Mouse (Mus musculus): ENCODE data around the gene Gpr39. TPM values are rescaled to one million over a fixed set of nuclear protein-coding genes. Genes with fewer than 3 reads are reported as not detected.

Gene Gpr39
- total RNA-seq, 2 experiments from 2014 or later, result 0.44 to 0.53 TPM

DNA sequence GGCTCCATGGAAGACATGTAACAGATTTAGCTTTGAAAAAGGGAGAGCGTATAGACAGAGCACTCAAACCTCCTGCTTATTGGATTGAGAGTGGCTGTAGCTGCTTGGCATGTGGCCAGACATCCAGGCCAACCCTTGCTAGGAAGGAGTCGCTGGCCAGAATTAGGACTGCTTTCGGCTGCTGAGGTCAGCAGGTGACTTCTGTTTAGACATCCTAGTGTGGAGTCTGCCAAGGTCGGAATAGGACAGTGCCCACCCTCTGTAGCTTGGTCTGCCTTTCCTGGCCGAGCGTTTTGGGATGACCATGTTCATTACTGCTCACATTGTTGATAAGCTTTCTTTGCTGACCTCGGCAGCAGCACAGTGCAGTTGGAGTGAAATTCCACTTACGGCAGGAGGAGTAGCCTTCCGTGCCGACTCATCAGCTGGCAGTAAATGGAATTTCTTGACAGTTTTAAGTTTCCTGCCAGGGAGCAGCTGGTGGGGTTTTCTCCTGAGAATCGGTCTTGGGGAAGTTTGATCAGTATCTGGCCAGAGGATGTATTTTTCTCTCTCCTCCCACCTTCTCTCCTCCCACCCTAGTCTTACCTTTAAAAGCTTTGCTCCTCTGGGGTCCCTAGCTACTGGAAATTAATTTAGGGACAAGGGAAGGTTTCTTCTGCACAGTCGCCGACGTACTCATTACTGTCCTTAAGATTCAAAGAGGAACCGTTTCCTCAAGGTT is 83.3 kb downstream of the Gpr39 start:
- DNase-seq (ENCODE audit: low spot score), result peak; percentile 9
- intact Hi-C loops (cut with DNase I), result no loop called here

DNA sequence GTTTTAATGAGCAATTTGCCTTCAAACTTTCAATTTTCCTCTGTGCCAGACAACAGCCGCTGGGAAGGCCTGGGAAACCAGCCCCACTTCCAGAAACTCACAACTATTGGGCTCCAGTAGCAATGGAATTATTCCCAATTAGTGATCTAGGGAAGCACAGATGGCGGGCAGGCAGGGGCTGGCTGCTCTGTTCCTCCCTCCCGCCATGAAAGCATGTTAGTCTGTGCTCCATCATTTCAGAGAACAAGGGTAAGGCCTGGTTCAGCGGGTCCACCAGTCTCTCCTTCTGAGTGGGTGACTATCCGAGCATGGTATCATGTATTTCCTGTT is 83.9 kb downstream of the Gpr39 start:
- DNase-seq (ENCODE audit: low spot score), result no peak
- intact Hi-C loops (cut with DNase I), result no loop called here

DNA sequence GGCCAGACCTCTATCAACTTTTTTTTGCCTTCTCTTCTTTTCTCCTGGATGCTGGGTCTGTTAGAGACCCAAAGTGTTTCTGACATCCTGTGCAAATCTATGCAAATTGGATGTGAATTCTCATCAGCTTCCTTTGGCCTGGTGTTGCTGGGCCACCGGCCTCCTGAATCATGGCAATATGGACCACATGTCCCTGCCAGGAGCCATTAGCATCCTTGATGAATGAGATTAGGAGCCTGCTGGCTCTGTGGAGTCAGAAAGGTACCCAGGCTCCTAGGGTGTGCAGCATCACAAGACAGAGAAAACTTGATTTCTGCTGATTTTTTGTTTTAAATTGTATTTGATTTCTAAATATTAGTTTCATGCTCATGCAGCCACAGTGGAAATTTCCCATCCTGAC is 85.3 kb downstream of the Gpr39 start:
- intact Hi-C loops (cut with DNase I), result no loop called here
- DNase-seq (ENCODE audit: low spot score), result no peak

DNA sequence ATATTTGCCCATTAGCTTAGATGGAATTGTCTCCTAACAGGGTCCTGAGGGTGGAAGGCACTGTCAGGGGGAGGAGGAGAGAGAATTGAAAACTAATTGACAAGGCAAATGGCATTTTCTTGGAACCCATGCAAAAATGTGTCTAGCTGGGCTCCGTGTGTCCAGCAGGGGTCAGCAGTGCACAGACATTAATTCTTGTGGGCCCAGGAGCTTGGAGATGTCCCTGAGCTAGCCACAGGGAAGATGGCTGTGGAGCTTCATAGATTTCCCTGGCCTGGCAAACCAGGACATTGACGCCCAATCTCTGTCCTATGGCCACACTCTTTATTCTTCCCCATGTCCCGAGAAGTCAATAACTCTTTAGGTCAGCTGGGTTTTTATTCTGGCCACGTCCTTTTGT is 113.0 kb downstream of the Gpr39 start:
- intact Hi-C loops (cut with DNase I), result loop anchor here (2.0 to 10.0 kb wide), 5 partner anchors 183 to 1202 kb away; no protein-coding TSS in a partner anchor
- DNase-seq (ENCODE audit: low spot score), result no peak

DNA sequence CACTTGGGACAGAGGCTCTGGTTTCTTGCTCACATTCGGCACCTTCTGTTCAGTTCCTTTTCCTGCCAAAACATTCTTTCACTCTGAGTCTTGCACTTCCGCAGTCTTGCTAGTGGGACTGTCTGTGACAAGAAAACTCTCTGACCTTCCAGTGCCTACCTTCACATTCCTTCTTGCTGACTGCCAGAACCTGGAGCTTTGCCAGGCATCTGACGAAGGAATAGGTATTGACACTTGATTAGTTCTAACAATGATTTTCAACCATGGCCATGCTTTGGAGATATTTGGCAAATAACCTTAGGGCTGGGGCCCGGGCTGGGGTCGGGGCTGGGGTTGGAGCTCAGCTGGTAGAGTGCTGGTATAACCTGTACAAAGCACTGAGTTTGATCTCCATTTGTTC is 123.7 kb downstream of the Gpr39 start:
- intact Hi-C loops (cut with DNase I), result no loop called here
- no peak for DNase-seq (ENCODE audit: low spot score)

DNA sequence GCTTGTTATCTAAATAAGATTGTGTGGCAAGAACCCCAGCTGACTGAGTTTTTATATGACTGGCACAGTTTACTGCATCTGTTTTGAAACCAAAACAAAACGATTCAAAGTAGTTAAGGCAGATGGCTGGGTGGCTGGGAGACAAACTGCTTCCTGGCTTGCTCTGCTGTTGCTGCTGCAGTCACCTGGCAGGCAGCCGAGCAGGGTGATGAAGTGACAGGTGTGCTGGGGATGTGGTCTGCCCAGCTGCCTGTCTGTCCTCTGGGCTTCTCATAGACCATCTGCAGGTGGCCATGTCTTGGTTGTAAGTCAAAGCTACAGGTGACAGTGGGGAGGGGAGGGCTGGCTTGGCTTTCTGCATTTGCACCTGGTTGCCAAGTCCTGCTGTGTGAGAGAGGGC is 131.6 kb downstream of the Gpr39 start:
- no peak for DNase-seq (ENCODE audit: low spot score)
- intact Hi-C loops (cut with DNase I), result no loop called here

DNA sequence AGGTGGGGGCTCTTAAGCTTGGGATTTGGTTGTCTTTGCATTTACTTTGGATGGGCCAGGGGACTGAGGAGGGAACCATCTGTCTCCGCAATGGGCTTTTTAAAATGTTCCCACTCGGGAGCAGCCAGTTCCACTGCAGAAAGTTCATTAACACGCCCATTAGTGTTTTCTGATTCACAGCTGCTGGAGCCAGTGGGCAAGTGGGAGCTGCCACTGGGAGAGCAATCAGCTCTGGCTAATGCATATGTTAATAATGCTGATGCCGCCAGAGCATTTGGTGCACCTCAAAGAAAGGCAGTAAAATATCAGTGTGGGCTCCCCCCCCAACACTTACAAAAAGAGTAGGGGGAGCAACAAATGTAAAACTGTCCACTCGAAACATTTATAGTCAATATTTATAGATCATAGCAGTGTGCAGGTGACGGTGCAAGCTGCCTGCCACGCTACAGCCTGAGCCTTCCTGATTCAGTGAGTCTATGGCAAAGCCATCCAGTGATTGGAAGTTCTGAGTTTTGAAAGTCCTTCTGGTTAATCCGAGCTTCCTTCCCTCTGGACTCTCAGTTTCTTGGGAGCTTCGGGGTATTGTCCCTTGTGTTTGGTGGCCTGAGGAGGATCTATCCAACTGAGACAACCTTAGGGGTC is 136.5 kb downstream of the Gpr39 start:
- intact Hi-C loops (cut with DNase I), result no loop called here
- no peak for DNase-seq (ENCODE audit: low spot score)

DNA sequence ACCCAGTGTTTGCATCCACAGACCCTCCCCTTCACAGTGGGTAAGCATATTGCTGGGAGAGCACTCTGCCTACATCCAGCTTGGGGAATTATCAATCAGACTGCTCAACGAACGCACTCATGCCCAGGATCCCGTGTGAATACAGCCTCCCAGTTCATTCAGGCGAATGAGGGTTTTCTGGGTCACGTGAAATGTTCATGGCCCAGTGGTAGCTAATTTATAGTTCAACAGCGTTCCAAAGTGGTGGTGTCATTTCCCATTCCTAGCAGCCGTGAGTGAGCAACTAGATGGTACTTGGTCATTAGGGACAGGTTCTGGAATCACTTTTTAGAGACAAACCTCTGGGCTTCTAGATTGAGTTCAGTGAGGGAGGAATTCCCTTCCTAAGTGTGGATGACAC is 144.3 kb downstream of the Gpr39 start:
- no peak for DNase-seq (ENCODE audit: low spot score)
- intact Hi-C loops (cut with DNase I), result no loop called here

DNA sequence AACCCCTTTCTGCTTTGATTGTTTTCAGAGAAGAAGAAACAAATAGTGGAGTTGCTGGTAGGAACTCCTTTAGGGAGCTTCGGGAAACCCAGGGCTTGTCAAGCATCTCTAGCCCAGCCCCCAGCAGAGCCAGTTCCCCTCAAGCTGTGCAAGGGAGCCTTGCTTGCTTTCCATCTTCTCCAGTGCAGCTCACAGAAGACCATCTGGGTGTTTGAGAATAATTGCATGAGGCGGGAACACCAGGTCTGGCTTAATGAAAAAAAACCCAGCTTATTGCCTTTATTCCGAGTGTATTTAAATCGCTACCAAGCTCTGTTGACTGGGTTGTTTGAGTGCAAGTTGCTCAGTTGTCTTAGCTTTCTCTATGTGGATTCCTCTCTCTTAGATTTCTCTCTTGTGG is 146.8 kb downstream of the Gpr39 start:
- DNase-seq (ENCODE audit: low spot score), result no peak
- intact Hi-C loops (cut with DNase I), result no loop called here

DNA sequence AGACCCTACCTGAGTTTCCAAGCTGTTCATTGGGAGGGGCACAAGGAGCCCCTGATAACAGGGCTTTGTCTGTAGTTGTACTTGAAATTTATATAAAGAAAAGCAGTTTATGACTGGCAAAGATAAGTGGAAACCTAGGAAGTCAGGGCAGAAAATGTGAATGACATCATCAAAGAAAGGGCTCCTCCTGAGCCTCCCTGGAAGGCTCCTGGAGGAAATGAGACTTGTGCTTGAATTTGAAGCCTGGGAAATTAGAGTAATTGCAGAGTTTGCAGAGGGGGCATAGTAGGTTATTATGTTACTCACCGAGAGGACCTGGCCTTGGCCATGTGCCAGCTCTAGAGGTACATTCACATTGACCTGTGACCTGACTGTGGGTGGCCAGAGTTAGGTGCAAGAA is 160.7 kb downstream of the Gpr39 start:
- DNase-seq (ENCODE audit: low spot score), result no peak

DNA sequence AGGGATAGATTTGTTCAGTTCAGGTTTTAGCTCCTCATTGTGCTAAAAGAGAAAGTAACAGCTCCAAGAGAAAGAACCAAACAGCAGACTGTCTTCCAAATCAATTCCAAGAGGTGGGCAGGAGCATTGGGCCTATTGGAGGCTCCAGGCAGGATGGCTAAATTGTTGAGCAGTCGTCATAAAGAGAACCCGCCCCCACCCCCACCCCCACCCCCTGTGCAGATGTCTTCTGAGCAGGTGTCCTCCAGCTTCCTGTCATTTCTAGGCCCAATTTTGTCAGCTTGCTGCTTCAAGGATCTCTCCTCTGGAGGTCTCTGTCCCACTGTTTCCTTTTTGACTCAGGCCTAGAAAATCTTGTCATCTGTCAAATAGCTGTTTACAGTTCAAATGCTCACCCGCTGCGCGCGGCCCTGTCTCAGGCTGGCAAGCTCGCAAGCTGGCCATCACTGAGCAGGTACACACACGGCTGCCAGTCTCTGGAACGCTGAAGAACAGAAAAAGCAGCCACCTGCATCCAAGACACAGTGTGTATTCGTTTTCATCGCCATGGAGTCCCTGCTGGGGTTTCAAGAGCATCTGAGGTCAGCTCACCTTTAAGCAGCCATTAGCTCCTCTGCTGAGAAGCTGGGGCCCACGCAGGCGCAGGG is 163.1 kb downstream of the Gpr39 start:
- intact Hi-C loops (cut with DNase I), result no loop called here

More for the DNA sequence above, 160.7 kb downstream of the Gpr39 start:
- intact Hi-C loops (cut with DNase I), result no loop called here

DNA sequence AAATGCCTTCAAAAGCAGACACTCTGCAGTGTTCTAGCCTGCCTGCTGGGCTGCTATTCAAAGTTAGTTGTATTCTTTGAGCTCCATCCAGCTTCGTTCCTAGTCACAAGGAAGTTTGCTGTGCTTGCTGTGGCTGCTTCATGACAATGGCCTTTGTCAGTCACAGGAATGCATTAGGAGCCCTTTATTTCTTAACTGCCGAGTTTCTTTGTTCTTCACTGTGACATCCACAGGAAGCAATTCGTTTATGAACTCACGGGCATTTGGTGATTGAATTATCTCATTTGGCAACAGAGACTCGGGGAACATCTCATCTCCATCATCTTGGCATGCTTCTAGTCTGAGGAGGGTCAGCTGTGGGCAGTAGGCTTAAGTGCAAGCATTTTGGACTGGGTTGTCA is 177.9 kb downstream of the Gpr39 start:
- intact Hi-C loops (cut with DNase I), result no loop called here
- no peak for DNase-seq (ENCODE audit: low spot score)

More for the DNA sequence above, 163.1 kb downstream of the Gpr39 start:
- no peak for DNase-seq (ENCODE audit: low spot score)

DNA sequence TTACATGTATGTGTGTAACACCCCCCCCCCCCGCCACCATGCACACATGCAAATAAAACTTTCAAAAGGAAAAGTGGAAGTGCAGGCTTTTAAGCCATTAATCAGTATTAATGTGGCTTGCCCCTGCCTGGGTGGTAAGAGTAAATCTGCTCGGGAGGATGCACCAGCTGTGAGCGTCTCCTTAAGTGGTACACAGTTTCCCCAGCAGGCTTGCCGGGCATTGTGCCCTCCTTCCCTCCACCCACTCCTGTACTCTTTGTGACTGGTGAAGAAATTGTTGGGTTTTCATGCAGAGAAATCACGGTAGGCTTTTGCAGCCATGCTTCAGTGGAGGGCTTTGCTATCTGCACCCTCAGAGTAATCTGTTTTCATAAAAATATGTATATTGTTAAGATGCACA is 181.8 kb downstream of the Gpr39 start:
- DNase-seq (ENCODE audit: low spot score), result no peak
- intact Hi-C loops (cut with DNase I), result no loop called here

DNA sequence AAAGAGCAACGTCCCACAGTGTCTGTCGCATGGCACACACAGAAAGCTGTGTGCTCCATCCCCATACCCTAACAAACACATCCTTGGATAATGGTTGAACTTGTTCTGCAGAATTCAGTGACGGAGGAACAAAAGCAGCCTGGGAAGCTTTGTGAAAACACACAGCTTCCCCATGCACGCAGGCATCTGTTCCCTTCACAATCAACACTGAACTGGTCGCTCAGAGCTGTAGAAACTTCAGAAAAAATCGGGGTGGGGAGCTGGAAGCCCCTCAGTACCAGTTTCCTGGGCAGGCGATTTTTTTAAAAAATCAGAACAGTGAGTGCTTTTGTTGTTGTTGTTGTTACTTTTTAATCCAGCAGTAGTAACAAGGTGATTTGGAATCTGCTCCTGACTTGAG is 193.3 kb downstream of the Gpr39 start:
- DNase-seq (ENCODE audit: low spot score), result no peak
- intact Hi-C loops (cut with DNase I), result no loop called here

DNA sequence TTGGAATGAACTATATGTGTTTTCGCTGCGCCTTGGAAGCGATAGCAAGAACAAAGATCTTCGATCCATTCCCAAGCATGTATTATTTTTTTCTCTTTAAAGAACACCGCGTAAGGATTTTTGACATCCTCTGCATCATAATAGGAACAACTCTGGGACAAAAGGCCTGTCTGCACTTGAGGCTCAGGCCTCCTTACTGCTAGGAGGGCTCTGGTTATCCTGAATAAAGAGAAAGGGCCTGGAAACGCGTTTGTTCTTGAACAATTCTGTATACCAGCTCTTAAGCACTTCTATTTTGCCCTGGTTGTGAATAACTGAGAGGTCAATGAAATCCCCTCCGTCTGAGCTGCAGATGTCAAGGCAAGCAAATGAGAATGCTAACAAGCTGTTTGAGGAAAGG is 216.4 kb downstream of the Gpr39 start:
- no peak for DNase-seq (ENCODE audit: low spot score)
- intact Hi-C loops (cut with DNase I), result no loop called here

DNA sequence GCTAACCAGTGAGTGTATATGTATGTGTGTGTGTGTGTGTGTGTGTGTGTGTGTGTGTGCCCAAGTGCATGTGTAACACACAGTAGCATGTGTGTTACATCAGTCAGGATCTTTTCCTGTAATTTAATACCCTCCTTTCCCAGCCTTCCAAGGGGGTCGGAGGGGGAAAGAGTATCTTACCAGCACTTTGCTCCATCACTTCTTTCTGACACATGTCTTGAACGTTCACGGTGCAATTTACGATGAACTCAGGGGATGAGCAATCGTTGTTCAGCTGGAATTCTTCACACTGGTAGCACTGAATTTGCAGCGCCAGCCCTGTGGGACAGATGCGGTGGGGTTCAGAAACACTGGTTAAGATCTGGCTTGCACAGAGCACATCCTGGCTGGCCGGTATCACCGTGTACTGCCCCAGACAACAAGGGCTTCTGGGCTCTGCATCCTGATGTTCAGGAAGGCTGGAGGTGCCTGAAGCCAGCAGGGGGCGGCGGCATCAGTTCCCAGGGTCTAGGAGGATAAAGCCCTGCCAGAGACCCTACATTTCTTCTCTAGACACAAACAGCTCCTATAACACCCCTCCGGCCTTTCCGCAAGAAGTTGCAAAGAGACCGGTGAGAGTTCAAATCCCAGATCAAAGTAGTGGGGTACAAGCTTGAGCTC is 233.5 kb downstream of the Gpr39 start:
- no peak for DNase-seq (ENCODE audit: low spot score)
- intact Hi-C loops (cut with DNase I), result loop anchor here (10.0 kb wide), 1 partner anchor 494 kb away; no protein-coding TSS in a partner anchor

DNA sequence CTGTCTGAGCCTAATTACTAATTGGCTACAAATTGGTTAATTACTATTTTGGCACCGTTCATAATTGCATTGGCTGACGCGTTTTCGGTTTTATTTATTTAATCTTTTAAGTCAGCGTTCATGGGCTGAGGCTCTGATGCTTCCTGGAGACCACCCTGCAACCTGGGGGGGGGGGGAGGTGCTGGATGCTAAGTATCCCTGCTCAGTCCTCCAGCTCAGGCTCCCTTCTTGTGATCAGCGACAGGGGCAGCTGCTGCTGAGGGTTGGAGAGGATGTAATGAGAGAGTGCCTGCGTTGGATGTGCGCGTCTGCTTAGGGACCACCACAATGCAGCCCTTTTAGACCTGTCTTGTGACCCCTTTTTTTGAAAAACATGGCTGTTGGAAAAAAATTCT is 234.1 kb downstream of the Gpr39 start:
- DNase-seq (ENCODE audit: low spot score), result no peak
- intact Hi-C loops (cut with DNase I), result loop anchor here (10.0 kb wide), 1 partner anchor 494 kb away; no protein-coding TSS in a partner anchor

DNA sequence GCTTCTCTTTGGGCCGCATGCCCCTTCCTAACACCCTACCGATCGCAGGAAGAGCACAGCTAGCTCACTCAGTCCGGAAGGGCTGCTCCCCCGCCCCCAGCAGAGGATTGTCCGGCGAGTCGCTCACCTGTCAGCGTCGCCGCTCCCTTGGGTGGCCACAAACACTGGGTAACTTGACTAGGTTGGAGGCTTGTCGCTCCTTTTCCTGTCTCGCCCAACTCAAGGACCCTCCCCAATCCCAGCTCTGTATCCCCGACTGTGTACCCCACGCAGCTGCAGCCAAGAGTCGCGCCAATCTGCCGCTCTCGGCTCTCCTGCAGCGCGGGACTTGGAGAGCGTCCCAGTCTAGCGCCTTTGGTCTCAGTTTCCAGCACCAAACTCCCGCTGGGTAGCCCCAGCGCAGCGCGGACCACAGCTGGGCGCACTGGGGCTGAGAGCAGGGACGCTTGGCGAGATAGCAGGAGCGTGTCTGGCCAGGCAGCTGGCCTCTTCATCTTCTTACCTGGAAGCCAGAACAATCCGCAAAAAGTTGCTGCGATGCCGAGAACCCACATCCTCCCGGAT is 234.6 kb downstream of the Gpr39 start:
- DNase-seq (ENCODE audit: low spot score), result no peak
- intact Hi-C loops (cut with DNase I), result loop anchor here (10.0 kb wide), 1 partner anchor 493 kb away; no protein-coding TSS in a partner anchor

DNA sequence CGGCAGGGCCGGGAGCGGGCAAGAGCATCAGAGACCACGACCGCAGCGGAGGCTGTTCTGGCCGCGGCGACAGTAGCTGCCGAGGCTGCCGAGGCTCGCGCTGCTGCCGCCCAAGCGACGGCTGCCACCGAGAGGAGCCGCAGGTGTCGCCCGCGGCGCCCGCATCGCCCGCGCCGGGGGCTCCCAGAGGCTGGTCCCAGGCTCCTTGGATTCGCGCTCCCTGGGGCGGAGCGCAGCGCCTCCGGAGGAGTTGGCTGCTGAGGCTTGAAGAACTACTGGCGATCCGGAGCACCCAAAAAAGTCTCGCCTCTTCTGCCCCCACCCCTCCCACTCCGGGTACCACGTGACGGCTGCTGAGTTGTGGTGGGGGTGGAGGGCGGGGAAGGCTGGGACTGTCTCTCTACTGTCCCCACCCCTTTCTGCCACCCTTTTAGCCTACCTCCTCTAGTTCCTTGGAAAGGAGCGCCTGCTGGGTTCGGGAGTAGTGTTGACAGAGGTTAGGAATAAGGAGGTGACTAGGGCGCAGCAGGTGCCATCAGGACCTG is 235.2 kb downstream of the Gpr39 start:
- intact Hi-C loops (cut with DNase I), result loop anchor here (10.0 kb wide), 1 partner anchor 493 kb away; no protein-coding TSS in a partner anchor
- no peak for DNase-seq (ENCODE audit: low spot score)
